Mouse (Mus musculus): ENCODE results near the gene Olfr273.

DNA sequence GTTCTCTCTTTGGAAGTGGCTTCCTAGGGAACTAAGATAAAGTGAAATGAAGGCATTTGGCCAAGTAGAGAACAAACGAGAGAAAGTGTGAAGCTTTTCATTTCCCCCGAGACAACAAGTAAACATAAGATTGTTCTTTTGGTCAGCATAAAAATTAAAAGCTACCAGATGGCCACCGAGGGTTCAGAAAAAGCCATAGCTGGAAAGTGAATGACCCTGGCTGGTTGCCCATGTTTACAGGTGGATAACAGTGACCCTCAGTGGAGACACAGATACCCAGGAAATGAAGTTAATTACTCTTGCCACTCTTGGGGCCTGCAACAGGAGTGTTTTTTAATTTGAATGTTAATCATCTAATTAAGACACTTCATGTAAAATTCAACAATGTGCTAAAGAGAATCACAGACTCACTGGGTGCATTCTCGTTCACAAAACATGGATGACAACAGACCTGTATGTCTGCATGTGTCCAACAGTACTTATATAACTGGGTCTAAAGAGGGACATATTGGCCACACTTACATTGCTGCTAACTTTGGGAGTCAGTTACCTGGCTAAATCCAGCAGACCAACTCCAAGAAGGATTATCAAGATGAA, 9.9 kb downstream of the Olfr273 start:
- TF ChIP-seq CTCF (IDR thresholded peaks at IDR 0.05; ENCODE audit: low read depth, low read length) (no peak), GATA2 (IDR thresholded peaks at IDR 0.05; ENCODE audit: borderline replicate concordance, low read depth, low read length) (no peak), TAL1 (conservative IDR thresholded peaks at IDR 0.05; ENCODE audit: low read depth, low read length) (no peak), POLR2AphosphoS5 (IDR thresholded peaks at IDR 0.05; ENCODE audit: insufficient replicate concordance, low read depth, low read length) (no peak)
